Mouse (Mus musculus) right cerebral cortex, adult 2 months (tissue): ENCODE data around the gene Msh4.

Source experiments
- DNase-seq, 2 experiments: peaks; one replicate each; pipeline ENCODE4 v3.0.0; 2021 to 2022; ENCODE audit warnings: low spot score in 2 of 2

Msh4 gene

GRCm38 (mm10) chr3:153906136-153906871 is at the start of gene Msh4:
Gene Msh4 (minus strand): TSS chr3:153906138.
- no peak for DNase-seq

GRCm38 (mm10) chr3:153948176-153948575 is 42.2 kb upstream of the Msh4 start:
- no peak for DNase-seq

GRCm38 (mm10) chr3:153947271-153947670 is 41.3 kb upstream of the Msh4 start:
- DNase-seq = no peak

- DNase-seq = peak; percentile 89 to 90
Measured at GRCm38 (mm10) chr3:153944335-153944990, 38.5 kb upstream of the Msh4 start, which contains the start of gene Acadm. Gene Acadm (minus strand): TSS chr3:153944632.

- peak in 1 of 2 experiments; percentile 38 for DNase-seq
Measured at GRCm38 (mm10) chr3:153943901-153944334, 38.0 kb upstream of the Msh4 start.

GRCm38 (mm10) chr3:153943003-153943640 is 37.2 kb upstream of the Msh4 start:
- no peak for DNase-seq

- DNase-seq = no peak
Measured at GRCm38 (mm10) chr3:153941613-153942012, 35.7 kb upstream of the Msh4 start.

- DNase-seq = no peak
Measured at GRCm38 (mm10) chr3:153940486-153940885, 34.5 kb upstream of the Msh4 start.

- no peak for DNase-seq
Measured at GRCm38 (mm10) chr3:153940021-153940420, 34.1 kb upstream of the Msh4 start.

GRCm38 (mm10) chr3:153937116-153937810 is 31.3 kb upstream of the Msh4 start:
- no peak for DNase-seq

- DNase-seq = no peak
Measured at GRCm38 (mm10) chr3:153935878-153936277, 29.9 kb upstream of the Msh4 start.

GRCm38 (mm10) chr3:153932461-153932860 is 26.5 kb upstream of the Msh4 start:
- DNase-seq = no peak

- no peak for DNase-seq
Measured at GRCm38 (mm10) chr3:153929526-153929925, 23.6 kb upstream of the Msh4 start.

- DNase-seq = no peak
Measured at GRCm38 (mm10) chr3:153926333-153926732, 20.4 kb upstream of the Msh4 start.

- DNase-seq = no peak
Measured at GRCm38 (mm10) chr3:153921147-153921910, 15.4 kb upstream of the Msh4 start.

- DNase-seq = no peak
Measured at GRCm38 (mm10) chr3:153917200-153917599, 11.3 kb upstream of the Msh4 start.

- no peak for DNase-seq
Measured at GRCm38 (mm10) chr3:153913510-153914243, 7.7 kb upstream of the Msh4 start.

GRCm38 (mm10) chr3:153912546-153913509 is 6.9 kb upstream of the Msh4 start, which contains the start of gene Rabggtb:
Gene Rabggtb (minus strand): TSS chr3:153913009.
- DNase-seq = peak; percentile 95 to 97

- no peak for DNase-seq
Measured at GRCm38 (mm10) chr3:153911882-153912440, 6.0 kb upstream of the Msh4 start.
